Mouse (Mus musculus) brain, embryonic 14.5 days (tissue): ENCODE results near the gene Ctsz. TPM values are rescaled to one million over a fixed set of nuclear protein-coding genes. Genes with fewer than 3 reads are reported as not detected.

Experiments used
- DNase-seq: peaks from one replicate; pipeline ENCODE4 v3.0.0-alpha.2; 2011; ENCODE audit warnings: low read depth
- CTCF ChIP-seq: fragments of 200-500 bp; IDR thresholded peaks from 2 replicates; pipeline ENCODE4 v1.5.1; 2012; ENCODE audit warnings: inconsistent platforms, mild to moderate bottlenecking, moderate library complexity, borderline replicate concordance; ENCODE audit not compliant: insufficient read depth, insufficient read length; ENCODE audit errors: extremely low read depth
- POLR2A ChIP-seq: fragments of 200-500 bp; IDR thresholded peaks from 2 replicates; pipeline ENCODE4 v1.6.1; 2012; ENCODE audit warnings: mild to moderate bottlenecking, inconsistent platforms, borderline replicate concordance; ENCODE audit not compliant: poor library complexity, insufficient read depth, insufficient read length, severe bottlenecking; ENCODE audit errors: extremely low read depth
- polyA plus RNA-seq: library from polyadenylated mRNA; depleted of rRNA; stranded (reverse); fragments of >200 nt; gene quantifications from 2 replicates; pipeline ENCODE4 v1.2.3, GENCODE M21; 2012

Gene Ctsz
- polyA plus RNA-seq, 1 experiment: 69.4 TPM

- no peak for DNase-seq
These were observed 658 bp downstream of the Ctsz start for GRCm38 (mm10) chr2:174438181-174438580.

GRCm38 (mm10) chr2:174437697-174437982 lies 1.2 kb downstream of the Ctsz start:
- DNase-seq: no peak
- TF ChIP-seq POLR2A (no peak), CTCF (no peak)

More at GRCm38 (mm10) chr2:174438181-174438580, 658 bp downstream of the Ctsz start:
- no peak for TF ChIP-seq POLR2A
- no peak for TF ChIP-seq CTCF

DNA sequence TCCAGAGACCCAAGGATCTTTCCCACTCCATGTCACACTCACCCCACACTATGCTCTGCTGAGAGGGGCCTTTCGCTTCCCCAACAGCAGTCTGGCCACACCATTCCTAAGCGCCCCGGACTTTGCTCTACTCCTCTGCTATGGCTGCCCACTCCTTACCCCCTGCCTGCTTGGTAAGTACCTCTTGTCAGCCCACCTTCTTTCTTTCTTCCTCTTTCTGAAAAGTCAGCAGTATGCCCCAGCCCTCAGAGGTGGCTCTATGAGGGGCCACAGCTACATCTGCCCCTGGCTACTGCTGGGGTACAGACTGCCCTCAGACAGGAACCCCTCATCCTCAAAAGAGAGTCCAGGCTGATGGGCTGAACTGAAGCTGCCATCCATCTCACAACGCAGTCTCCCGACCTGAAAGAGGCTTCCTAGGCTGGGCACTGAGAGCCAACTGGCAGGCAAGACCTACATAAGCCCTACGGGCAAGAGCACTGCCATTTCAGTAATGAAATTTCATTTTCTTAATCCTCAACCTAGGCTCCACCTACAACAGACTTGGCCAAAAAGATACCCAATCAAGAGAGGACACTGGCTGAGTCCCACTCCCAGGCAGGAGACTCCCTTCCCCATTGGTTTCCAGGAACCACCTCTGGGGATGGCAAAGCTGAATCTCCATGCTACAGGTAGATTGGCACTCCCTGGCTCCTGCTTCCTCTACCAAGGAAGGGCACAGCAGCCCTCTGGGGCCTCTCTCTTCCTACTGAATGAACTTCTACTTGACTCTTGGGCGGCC lies 1.7 kb downstream of the Ctsz start:
- DNase-seq: no peak
- TF ChIP-seq POLR2A (no peak), CTCF (no peak)

DNA sequence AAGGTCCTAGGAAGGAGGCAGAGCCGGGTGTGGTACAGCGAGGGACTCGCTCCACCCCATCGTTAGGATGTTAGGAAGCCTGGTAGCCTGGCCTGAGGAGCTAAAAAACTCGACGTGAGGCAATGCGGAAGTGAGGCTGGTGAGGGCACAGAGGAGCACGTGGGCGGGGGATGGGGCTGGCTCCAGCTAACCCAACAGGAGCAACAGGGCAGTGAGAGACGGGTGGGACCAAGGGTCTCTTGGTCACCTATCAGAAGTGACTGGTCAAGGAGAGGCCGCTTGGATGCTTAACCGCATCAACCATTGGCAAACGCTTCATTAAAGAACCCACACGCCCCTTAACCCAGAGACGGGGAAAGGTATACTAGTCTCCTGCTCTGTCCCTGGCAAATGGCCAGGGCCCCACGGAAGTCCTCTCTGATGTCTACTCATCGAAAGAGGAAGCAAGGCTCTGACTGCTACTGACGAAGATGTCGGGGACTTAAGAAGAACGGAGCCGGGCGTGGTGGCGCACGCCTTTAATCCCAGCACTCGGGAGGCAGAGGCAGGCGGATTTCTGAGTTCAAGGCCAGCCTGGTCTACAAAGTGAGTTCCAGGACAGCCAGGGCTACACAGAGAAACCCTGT lies 2.6 kb downstream of the Ctsz start:
- TF ChIP-seq POLR2A: no peak
- TF ChIP-seq CTCF: no peak
- DNase-seq: no peak

DNA sequence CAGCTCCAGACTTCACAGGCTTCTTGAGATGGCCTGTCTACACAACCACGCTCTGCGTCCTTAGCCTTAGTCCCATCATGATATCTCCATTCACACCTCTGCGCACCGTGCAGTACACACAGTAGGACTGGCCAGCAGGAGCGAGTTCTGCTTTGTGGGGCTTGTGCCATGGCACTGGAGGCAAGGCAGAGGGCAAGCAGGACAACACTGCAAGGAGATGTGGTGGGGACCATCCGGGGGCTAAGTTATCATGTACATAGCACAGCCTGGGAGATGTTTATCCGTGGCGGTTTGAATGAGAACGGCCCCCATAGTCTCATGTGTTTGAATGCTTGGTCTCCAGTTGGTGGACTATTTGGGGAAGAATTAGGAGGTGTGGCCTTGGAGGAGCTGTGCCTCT lies 3.9 kb downstream of the Ctsz start:
- TF ChIP-seq POLR2A (no peak), CTCF (no peak)
- no peak for DNase-seq

- DNase-seq: peak; percentile 83
- no peak for TF ChIP-seq POLR2A
- no peak for TF ChIP-seq CTCF
These were observed 9.7 kb downstream of the Ctsz start for GRCm38 (mm10) chr2:174428996-174429591.

GRCm38 (mm10) chr2:174428076-174428835 lies 10.6 kb downstream of the Ctsz start:
- DNase-seq: no peak
- no peak for TF ChIP-seq CTCF
- TF ChIP-seq POLR2A: no peak

GRCm38 (mm10) chr2:174426856-174427255 lies 12.0 kb downstream of the Ctsz start:
- TF ChIP-seq CTCF: no peak
- no peak for TF ChIP-seq POLR2A
- DNase-seq: no peak

DNA sequence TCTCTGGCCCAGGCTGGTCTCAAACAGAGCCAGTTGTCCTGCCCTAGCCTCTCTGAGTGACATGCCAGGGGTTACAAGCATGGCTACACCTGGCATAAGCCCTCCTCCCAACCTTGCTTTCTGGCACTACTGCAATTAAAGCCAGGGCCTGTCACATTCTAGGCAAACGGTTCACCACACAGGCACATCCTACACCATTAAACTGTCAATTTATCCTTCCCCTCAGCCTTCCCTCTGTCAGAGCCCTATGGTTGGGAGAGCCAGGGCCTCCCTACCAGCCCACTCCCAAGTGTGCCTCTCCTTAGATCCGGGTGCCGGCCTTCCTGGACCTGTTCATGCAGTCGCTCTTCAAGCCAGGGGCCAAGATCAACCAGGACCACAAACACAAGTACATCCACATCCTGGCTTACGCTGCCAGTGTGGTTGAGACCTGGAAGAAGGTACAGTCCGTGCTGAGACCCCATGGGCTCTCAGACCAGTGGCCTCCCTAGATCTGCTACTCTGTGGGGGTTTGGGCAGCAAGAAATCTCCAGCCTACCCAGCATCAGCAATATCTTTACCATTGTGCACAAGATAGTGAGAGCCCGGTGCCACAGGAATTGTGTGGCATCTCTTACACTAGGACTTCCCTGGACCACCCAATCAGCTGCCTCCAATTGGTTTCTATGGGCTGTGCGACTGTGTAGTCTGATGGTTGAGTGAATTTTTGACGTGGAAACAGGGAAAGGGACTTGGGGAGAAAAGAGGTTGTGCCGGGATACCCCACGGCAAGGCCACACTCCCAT lies 14.3 kb downstream of the Ctsz start:
- TF ChIP-seq POLR2A: no peak
- no peak for TF ChIP-seq CTCF
- no peak for DNase-seq

GRCm38 (mm10) chr2:174421107-174421506 lies 17.7 kb downstream of the Ctsz start:
- no peak for DNase-seq
- TF ChIP-seq POLR2A (no peak), CTCF (no peak)

- peak; percentile 97 for DNase-seq
- TF ChIP-seq POLR2A (peak; percentile 32; the same call in 1 of the 2 replicates), CTCF (no peak)
These were observed 23.0 kb downstream of the Ctsz start, which contains the start of gene Nelfcd for GRCm38 (mm10) chr2:174415731-174416310. TSS of gene Nelfcd (plus strand) at chr2:174415804.
